Mouse (Mus musculus) olfactory bulb, adult 2 months (tissue): ENCODE measurements around the gene Aicda.

Experiments used
- CTCF ChIP-seq: fragments of 200-500 bp; IDR thresholded peaks from 2 replicates; pipeline ENCODE4 v1.5.1; 2012; ENCODE audit warnings: low read depth, mild to moderate bottlenecking, low read length, moderate library complexity; ENCODE audit not compliant: insufficient read depth
- POLR2A ChIP-seq: fragments of 200-500 bp; IDR thresholded peaks from 2 replicates; pipeline ENCODE4 v1.6.1; 2012; ENCODE audit warnings: mild to moderate bottlenecking, low read depth, low read length, moderate library complexity; ENCODE audit not compliant: insufficient read depth

DNA sequence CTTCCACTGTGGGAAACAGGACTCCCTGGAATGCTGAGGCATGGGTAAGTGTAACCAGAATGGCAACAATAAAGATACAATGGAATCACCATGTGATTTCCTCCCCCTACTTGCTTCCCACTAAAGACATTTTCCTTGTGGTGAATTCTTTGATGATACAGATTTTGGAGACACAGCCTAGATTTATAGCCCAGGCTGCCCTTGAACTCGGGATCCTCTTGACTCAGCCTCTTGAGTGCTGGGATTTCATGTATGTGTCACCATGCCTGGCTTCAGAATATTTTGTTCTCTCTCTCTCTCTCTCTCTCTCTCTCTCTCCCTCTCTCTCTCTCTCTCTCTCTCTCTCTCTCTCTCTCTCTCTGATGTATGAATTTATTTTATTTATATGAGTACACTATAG is 25.5 kb downstream of the Aicda start:
- no peak for TF ChIP-seq CTCF
- TF ChIP-seq POLR2A = no peak
